Mouse (Mus musculus): Measurements from ENCODE around the gene Gtpbp8. TPM values are rescaled to one million over a fixed set of nuclear protein-coding genes. Genes with fewer than 3 reads are reported as not detected.
A peak's percentile ranks its signal among the peaks of the same experiment; 100 is the strongest.

Gtpbp8 gene
- total and polyA plus RNA-seq, 2 experiments from 2014 or later = 22.4 to 32.2 TPM

DNA sequence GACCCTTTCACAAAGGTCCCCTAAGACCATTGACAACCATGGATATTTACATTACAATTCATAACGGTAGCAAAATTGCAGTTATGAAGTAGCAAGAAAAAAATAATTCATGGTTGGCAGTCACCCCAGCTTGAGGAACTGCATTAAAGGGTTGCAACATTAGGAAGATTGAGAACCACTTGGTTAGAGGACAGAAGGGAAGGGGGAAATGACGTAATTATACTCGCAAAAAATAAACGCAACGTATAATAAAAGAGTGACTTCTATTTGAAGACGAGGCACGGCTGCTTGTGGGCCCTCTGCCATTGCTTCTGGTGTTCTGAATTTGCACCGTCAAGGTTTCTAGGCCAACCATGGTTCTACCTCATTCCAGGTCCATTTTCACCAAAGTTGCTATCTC is 11.5 kb upstream of the Gtpbp8 start:
- 89% methylated on average over 8 of the region's 8 CpGs for WGBS
- no peak overlapping the region for H3K27ac ChIP-seq
- ATAC-seq = no peak
- H3K4me1 ChIP-seq (ENCODE audit: insufficient read depth, low read length) = no peaks in the 10 kb centered on the region
- no peaks in the 10 kb centered on the region for H3K36me3 ChIP-seq (ENCODE audit: insufficient read depth, low read length)
- H3K4me3 ChIP-seq (ENCODE audit: low read length) = no peak overlapping the region
- no peak for TF ChIP-seq CTCF (IDR thresholded peaks at IDR 0.05; ENCODE audit: low read depth)
- no peak for DNase-seq (ENCODE audit: low spot score)
- H3K4me2 ChIP-seq (ENCODE audit: low read depth, low read length) = no peak overlapping the region
- H3K9ac ChIP-seq (replicated peaks; ENCODE audit: low read length) = no peak overlapping the region
- no peaks in the 10 kb centered on the region for H3K27me3 ChIP-seq (ENCODE audit: insufficient read depth, low read length)
- H3K9me3 ChIP-seq (ENCODE audit: low read length) = no peaks in the 10 kb centered on the region

DNA sequence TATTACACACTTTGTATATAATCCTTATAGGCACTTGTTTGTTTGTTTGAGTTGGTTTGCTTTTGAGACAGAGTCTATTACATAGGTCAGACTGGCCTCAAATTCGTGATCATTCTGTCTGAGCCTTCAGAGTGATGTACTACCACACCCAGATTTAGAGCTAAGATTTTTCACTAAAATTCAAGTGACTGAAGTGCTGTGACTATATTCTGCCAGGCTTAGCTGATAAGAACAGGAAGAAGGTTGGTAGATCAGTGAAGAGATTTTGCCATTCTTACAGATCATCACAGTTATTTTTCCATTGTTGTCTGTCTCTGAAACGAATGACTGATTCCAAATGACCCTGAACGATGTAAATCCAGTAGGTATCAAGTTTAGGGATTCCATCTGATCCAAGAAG is 1.8 kb upstream of the Gtpbp8 start:
- 55% methylated on average over 3 of the region's 3 CpGs for WGBS
- TF ChIP-seq CTCF (IDR thresholded peaks at IDR 0.05; ENCODE audit: low read depth) = no peak
- no peak for ATAC-seq

DNA sequence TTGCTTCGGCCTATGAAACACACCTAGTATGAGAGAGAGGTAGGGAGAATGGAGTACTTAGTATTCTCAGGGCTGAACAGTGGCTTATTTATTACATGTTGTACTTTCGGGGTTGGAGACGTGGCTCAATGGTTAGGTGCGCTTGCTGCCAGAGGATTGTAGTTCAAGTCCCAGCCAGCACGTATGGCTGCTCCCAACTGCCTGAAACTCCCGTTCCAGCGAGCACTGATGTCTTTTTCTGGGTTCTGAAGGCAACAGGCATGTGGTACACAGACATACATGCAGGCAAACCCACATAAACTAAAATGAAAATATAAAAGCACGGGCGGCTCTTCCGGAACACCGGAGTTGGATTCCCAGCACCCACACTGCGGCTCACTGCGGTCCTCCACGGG is 695 bp downstream of the Gtpbp8 start:
- Histone ChIP-seq H3K27ac (peak overlapping the region; percentile 97), H3K36me3 (ENCODE audit: insufficient read depth, low read length) (peaks cover 7% of the 10 kb centered on the region; the same call in 1 of the 2 replicates), H3K9ac (replicated peaks; ENCODE audit: low read length) (peak overlapping the region; percentile 93), H3K4me2 (ENCODE audit: low read depth, low read length) (peak overlapping the region; percentile 79), H3K4me1 (ENCODE audit: insufficient read depth, low read length) (peaks cover 13% of the 10 kb centered on the region), H3K27me3 (ENCODE audit: insufficient read depth, low read length) (no peaks in the 10 kb centered on the region), H3K4me3 (ENCODE audit: low read length) (peak overlapping the region; percentile 83), H3K9me3 (ENCODE audit: low read length) (no peaks in the 10 kb centered on the region)
- 9% methylated on average over 14 of the region's 14 CpGs for WGBS
- no peak for DNase-seq (ENCODE audit: low spot score)
- no peak for TF ChIP-seq CTCF (IDR thresholded peaks at IDR 0.05; ENCODE audit: low read depth)
- peak; percentile 46; the same call in 1 of the 2 replicates for ATAC-seq

More for the DNA sequence above, 1.8 kb upstream of the Gtpbp8 start:
- Histone ChIP-seq H3K4me3 (ENCODE audit: low read length) (no peak overlapping the region), H3K36me3 (ENCODE audit: insufficient read depth, low read length) (no peaks in the 10 kb centered on the region), H3K27me3 (ENCODE audit: insufficient read depth, low read length) (no peaks in the 10 kb centered on the region), H3K27ac (no peak overlapping the region), H3K9me3 (ENCODE audit: low read length) (no peaks in the 10 kb centered on the region), H3K4me1 (ENCODE audit: insufficient read depth, low read length) (peaks cover 13% of the 10 kb centered on the region), H3K4me2 (ENCODE audit: low read depth, low read length) (no peak overlapping the region), H3K9ac (replicated peaks; ENCODE audit: low read length) (no peak overlapping the region)
- DNase-seq (ENCODE audit: low spot score) = no peak

DNA sequence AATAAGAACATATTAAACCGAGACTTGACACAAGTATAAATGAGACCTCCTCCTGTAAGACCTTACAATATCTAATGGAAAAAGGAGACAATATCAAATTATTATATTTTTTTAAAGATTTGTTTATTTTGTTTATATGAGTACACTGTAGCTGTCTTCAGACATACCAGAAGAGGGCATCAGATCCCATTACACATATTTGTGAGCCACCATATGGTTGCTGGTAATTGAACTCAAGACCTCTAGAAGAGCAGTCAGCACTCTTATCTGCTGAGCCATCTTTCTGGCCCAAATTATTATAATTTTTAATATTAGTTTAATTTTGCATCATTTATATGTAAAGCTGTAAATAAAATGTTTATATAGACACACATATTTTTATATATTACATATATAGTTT is 3.4 kb downstream of the Gtpbp8 start:
- H3K27ac ChIP-seq = no peak overlapping the region
- H3K9me3 ChIP-seq (ENCODE audit: low read length) = no peaks in the 10 kb centered on the region
- no peak for ATAC-seq
- 94% methylated on average over 1 of the region's 1 CpGs for WGBS
- DNase-seq (ENCODE audit: low spot score) = peak; percentile 23
- no peak overlapping the region for H3K9ac ChIP-seq (replicated peaks; ENCODE audit: low read length)
- H3K4me3 ChIP-seq (ENCODE audit: low read length) = no peak overlapping the region
- no peaks in the 10 kb centered on the region for H3K27me3 ChIP-seq (ENCODE audit: insufficient read depth, low read length)
- H3K4me2 ChIP-seq (ENCODE audit: low read depth, low read length) = no peak overlapping the region
- peaks cover 23% of the 10 kb centered on the region for H3K36me3 ChIP-seq (ENCODE audit: insufficient read depth, low read length)
- peak; percentile 32; the same call in 1 of the 2 replicates for TF ChIP-seq CTCF (IDR thresholded peaks at IDR 0.05; ENCODE audit: low read depth)
- peaks cover 13% of the 10 kb centered on the region for H3K4me1 ChIP-seq (ENCODE audit: insufficient read depth, low read length)

DNA sequence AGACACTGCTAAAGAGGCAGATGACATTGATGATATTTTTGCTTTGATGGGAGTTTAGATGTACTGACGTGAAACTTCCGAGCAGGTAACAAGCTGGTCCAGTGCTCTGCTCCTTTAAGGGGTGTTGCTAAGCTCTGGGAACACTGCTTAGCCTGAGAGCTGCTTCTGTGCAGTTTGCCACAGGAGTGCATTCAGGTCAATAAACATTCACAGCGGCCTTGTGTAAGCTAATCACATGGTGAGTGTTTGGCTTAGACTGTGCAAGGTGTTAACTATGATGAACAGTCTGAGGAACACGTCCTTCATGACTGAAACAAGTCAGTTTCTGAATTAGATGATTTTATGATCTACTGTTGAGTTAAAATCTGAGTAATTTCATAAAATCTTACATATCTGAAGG is 10.0 kb downstream of the Gtpbp8 start:
- no peak overlapping the region for H3K9ac ChIP-seq (replicated peaks; ENCODE audit: low read length)
- TF ChIP-seq CTCF (IDR thresholded peaks at IDR 0.05; ENCODE audit: low read depth) = no peak
- DNase-seq (ENCODE audit: low spot score) (no peak), ATAC-seq (no peak)
- H3K4me3 ChIP-seq (ENCODE audit: low read length) = no peak overlapping the region
- H3K4me2 ChIP-seq (ENCODE audit: low read depth, low read length) = no peak overlapping the region
- H3K9me3 ChIP-seq (ENCODE audit: low read length) = no peaks in the 10 kb centered on the region
- H3K36me3 ChIP-seq (ENCODE audit: insufficient read depth, low read length) = peaks cover 58% of the 10 kb centered on the region
- WGBS = 85% methylated on average over 4 of the region's 4 CpGs
- H3K27me3 ChIP-seq (ENCODE audit: insufficient read depth, low read length) = no peaks in the 10 kb centered on the region
- no peaks in the 10 kb centered on the region for H3K4me1 ChIP-seq (ENCODE audit: insufficient read depth, low read length)
- no peak overlapping the region for H3K27ac ChIP-seq

DNA sequence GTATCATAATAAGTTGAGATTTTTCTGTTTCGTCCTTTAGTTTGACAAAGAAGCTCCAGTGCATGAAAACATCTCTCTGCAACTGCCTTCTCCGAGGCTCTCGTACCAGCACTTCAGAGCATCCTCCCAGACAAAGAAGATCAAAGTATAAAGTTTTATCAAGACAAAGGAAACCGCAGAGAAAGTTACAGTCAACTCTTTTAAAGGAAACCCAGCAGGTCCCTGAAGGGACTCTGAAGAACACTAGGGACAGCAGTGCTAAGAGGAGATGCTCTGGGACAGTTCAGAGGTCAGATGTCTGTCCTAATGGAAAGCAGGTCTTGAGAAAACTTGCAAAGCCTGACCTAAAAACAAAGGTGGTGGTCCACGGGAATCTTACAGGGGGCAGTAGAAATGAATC is 10.5 kb downstream of the Gtpbp8 start:
- peaks cover 58% of the 10 kb centered on the region for H3K36me3 ChIP-seq (ENCODE audit: insufficient read depth, low read length)
- no peak for DNase-seq (ENCODE audit: low spot score)
- no peak overlapping the region for H3K4me2 ChIP-seq (ENCODE audit: low read depth, low read length)
- ATAC-seq = no peak
- H3K4me1 ChIP-seq (ENCODE audit: insufficient read depth, low read length) = no peaks in the 10 kb centered on the region
- H3K9me3 ChIP-seq (ENCODE audit: low read length) = no peaks in the 10 kb centered on the region
- H3K27me3 ChIP-seq (ENCODE audit: insufficient read depth, low read length) = no peaks in the 10 kb centered on the region
- no peak overlapping the region for H3K27ac ChIP-seq
- no peak overlapping the region for H3K4me3 ChIP-seq (ENCODE audit: low read length)
- 95% methylated on average over 5 of the region's 5 CpGs for WGBS
- no peak overlapping the region for H3K9ac ChIP-seq (replicated peaks; ENCODE audit: low read length)
- TF ChIP-seq CTCF (IDR thresholded peaks at IDR 0.05; ENCODE audit: low read depth) = no peak

DNA sequence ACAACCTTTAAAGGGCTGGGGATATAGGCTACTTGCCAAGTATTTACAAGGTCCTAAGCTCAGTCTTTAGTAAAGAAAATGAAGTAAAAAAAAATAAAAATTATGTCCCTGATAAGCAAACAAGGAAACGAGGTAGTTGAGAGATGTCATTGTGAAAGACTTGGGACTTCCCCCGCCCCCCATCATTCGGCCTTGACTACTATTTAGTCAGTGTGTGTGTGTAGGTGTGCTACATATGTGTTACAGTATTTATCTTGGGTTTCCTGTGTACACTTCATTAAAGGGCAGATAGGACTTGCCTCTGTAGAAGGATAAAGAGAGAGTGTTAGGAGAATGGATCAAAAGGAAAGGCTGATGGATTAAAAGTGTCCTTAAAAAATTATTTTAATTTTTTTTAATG is 12.1 kb downstream of the Gtpbp8 start:
- Histone ChIP-seq H3K9ac (replicated peaks; ENCODE audit: low read length) (no peak overlapping the region), H3K9me3 (ENCODE audit: low read length) (no peaks in the 10 kb centered on the region), H3K4me1 (ENCODE audit: insufficient read depth, low read length) (no peaks in the 10 kb centered on the region), H3K36me3 (ENCODE audit: insufficient read depth, low read length) (peaks cover 54% of the 10 kb centered on the region), H3K4me2 (ENCODE audit: low read depth, low read length) (no peak overlapping the region), H3K27me3 (ENCODE audit: insufficient read depth, low read length) (no peaks in the 10 kb centered on the region), H3K4me3 (ENCODE audit: low read length) (no peak overlapping the region), H3K27ac (no peak overlapping the region)
- ATAC-seq = no peak
- no peak for DNase-seq (ENCODE audit: low spot score)
- no peak for TF ChIP-seq CTCF (IDR thresholded peaks at IDR 0.05; ENCODE audit: low read depth)
- WGBS = 93% methylated on average over 3 of the region's 3 CpGs

Measured in hindbrain, postnatal 0 days (tissue).